Mouse (Mus musculus): ENCODE results near the gene Efna3. TPM values are rescaled to one million over a fixed set of nuclear protein-coding genes. Genes with fewer than 3 reads are reported as not detected.

Efna3 gene
- polyA plus RNA-seq, 1 experiment from 2014 or later: 78.0 TPM

- Histone ChIP-seq H3K36me3 (ENCODE audit: control insufficient read depth, insufficient read depth, low read length) (no peaks in the 10 kb centered on the region), H3K4me1 (ENCODE audit: control insufficient read depth, insufficient read depth, low read depth, low read length) (0 out of 2 replicates have a peak, but pooled peaks cover 2% of the 10 kb centered on the region), H3K27ac (ENCODE audit: low read depth, low read length) (no peak overlapping the region), H3K9me3 (ENCODE audit: control insufficient read depth, low read length) (no peaks in the 10 kb centered on the region), H3K27me3 (replicated peaks; ENCODE audit: control insufficient read depth, insufficient read depth, low read length) (no peaks in the 10 kb centered on the region; the same call in 1 of the 2 replicates), H3K4me3 (ENCODE audit: low read length) (no peak overlapping the region), H3K9ac (ENCODE audit: low read depth, low read length) (no peak overlapping the region), H3K4me2 (ENCODE audit: low read length) (no peak overlapping the region)
- no peak for ATAC-seq
- 81% methylated on average over 11 of the region's 11 CpGs for WGBS
These were observed 25.9 kb downstream of the Efna3 start for GRCm38 (mm10) chr3:89296761-89297396.

DNA sequence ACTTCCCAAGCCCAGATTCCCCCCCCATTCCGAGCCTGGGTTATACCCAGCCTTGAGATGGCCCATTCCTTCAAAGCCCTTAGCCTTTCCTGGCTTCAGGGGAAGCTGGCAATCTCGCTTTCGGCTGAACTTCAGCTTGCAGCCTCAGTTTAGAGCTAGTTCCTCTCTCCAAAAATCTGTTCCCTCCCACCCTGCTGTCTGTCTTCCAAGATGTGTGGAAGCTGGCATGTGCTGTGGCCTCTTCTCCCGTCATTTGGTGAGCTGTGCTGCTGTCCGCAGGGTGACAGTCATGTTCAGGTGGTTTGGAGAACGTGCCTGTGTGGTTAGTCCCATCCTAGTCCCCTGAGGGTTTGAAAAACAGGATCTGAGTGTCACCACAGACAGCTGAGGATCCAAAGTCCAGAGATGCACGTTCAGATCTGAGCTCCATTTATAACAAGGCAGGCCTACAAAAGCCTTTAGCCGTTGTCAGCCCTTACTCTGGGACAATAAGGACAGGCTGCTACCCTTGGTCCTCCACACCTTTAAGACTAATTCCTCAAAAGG lies 27.0 kb downstream of the Efna3 start:
- Histone ChIP-seq H3K27me3 (replicated peaks; ENCODE audit: control insufficient read depth, insufficient read depth, low read length) (no peaks in the 10 kb centered on the region; the same call in 1 of the 2 replicates), H3K36me3 (ENCODE audit: control insufficient read depth, insufficient read depth, low read length) (no peaks in the 10 kb centered on the region), H3K4me2 (ENCODE audit: low read length) (no peak overlapping the region), H3K9me3 (ENCODE audit: control insufficient read depth, low read length) (no peaks in the 10 kb centered on the region), H3K4me3 (ENCODE audit: low read length) (no peak overlapping the region), H3K4me1 (ENCODE audit: control insufficient read depth, insufficient read depth, low read depth, low read length) (0 out of 2 replicates have a peak, but pooled peaks cover 2% of the 10 kb centered on the region), H3K9ac (ENCODE audit: low read depth, low read length) (no peak overlapping the region), H3K27ac (ENCODE audit: low read depth, low read length) (no peak overlapping the region)
- 75% methylated on average over 8 of the region's 8 CpGs for WGBS
- no peak for ATAC-seq

DNA sequence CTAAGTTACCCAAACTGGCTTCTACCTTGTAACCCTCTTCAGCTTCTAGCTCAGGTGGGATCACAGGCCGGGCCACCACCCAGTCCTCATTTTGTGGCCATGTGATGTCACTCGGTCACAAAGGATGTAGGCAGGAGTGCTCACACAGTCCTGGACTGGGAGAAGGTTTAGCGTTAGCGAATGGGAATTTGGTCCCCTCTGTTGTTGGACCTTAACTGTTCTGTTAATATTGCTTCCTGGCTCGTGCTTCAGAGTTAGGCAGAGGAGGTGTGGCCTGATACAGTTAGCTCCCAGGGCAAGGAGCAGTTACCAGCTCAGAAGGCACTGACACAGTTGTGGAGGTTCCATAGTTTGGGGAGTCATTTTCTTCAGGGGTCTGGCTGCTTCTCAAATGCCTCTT lies 28.6 kb downstream of the Efna3 start:
- Histone ChIP-seq H3K27ac (ENCODE audit: low read depth, low read length) (no peak overlapping the region), H3K9me3 (ENCODE audit: control insufficient read depth, low read length) (no peaks in the 10 kb centered on the region), H3K36me3 (ENCODE audit: control insufficient read depth, insufficient read depth, low read length) (no peaks in the 10 kb centered on the region), H3K9ac (ENCODE audit: low read depth, low read length) (no peak overlapping the region), H3K4me3 (ENCODE audit: low read length) (no peak overlapping the region), H3K4me2 (ENCODE audit: low read length) (no peak overlapping the region), H3K4me1 (ENCODE audit: control insufficient read depth, insufficient read depth, low read depth, low read length) (no peaks in the 10 kb centered on the region), H3K27me3 (replicated peaks; ENCODE audit: control insufficient read depth, insufficient read depth, low read length) (no peaks in the 10 kb centered on the region; the same call in 1 of the 2 replicates)
- 82% methylated on average over 5 of the region's 5 CpGs for WGBS
- ATAC-seq: no peak

- Histone ChIP-seq H3K4me2 (ENCODE audit: low read length) (no peak overlapping the region), H3K4me1 (ENCODE audit: control insufficient read depth, insufficient read depth, low read depth, low read length) (no peaks in the 10 kb centered on the region), H3K27me3 (replicated peaks; ENCODE audit: control insufficient read depth, insufficient read depth, low read length) (no peaks in the 10 kb centered on the region), H3K36me3 (ENCODE audit: control insufficient read depth, insufficient read depth, low read length) (no peaks in the 10 kb centered on the region), H3K4me3 (ENCODE audit: low read length) (no peak overlapping the region), H3K9me3 (ENCODE audit: control insufficient read depth, low read length) (no peaks in the 10 kb centered on the region), H3K27ac (ENCODE audit: low read depth, low read length) (no peak overlapping the region), H3K9ac (ENCODE audit: low read depth, low read length) (no peak overlapping the region)
- WGBS: 93% methylated on average over 11 of the region's 11 CpGs
- no peak for ATAC-seq
These were observed 29.4 kb downstream of the Efna3 start for GRCm38 (mm10) chr3:89293247-89293918.

DNA sequence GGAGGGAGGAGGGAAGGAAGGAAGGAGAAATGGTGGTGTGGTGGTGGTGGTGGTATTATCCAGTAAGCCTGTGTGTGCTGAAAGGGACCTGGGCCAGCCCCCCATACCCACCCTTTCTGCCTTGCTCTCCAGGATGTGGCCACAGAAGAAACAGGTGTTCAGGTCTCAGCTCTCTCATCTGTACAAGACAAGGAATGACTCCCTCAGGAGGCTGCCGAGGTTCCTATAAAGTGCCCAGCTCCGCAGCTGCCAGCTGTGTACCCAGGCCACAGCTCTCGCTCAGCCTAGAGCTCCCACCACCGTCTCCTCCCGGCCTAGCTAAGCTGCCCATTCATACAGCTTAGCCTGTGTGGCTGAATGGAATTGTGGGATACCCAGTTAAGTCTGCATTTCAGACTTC lies 30.5 kb downstream of the Efna3 start:
- no peaks in the 10 kb centered on the region for H3K36me3 ChIP-seq (ENCODE audit: control insufficient read depth, insufficient read depth, low read length)
- ATAC-seq: no peak
- no peaks in the 10 kb centered on the region for H3K27me3 ChIP-seq (replicated peaks; ENCODE audit: control insufficient read depth, insufficient read depth, low read length)
- H3K27ac ChIP-seq (ENCODE audit: low read depth, low read length): no peak overlapping the region
- no peak overlapping the region for H3K4me2 ChIP-seq (ENCODE audit: low read length)
- 65% methylated on average over 5 of the region's 5 CpGs for WGBS
- H3K4me1 ChIP-seq (ENCODE audit: control insufficient read depth, insufficient read depth, low read depth, low read length): no peaks in the 10 kb centered on the region
- H3K9me3 ChIP-seq (ENCODE audit: control insufficient read depth, low read length): no peaks in the 10 kb centered on the region
- H3K9ac ChIP-seq (ENCODE audit: low read depth, low read length): no peak overlapping the region
- no peak overlapping the region for H3K4me3 ChIP-seq (ENCODE audit: low read length)

- H3K9ac ChIP-seq (ENCODE audit: low read depth, low read length): no peak overlapping the region
- H3K4me1 ChIP-seq (ENCODE audit: control insufficient read depth, insufficient read depth, low read depth, low read length): no peaks in the 10 kb centered on the region
- no peak overlapping the region for H3K27ac ChIP-seq (ENCODE audit: low read depth, low read length)
- H3K36me3 ChIP-seq (ENCODE audit: control insufficient read depth, insufficient read depth, low read length): no peaks in the 10 kb centered on the region
- H3K27me3 ChIP-seq (replicated peaks; ENCODE audit: control insufficient read depth, insufficient read depth, low read length): no peaks in the 10 kb centered on the region
- no peak for ATAC-seq
- H3K4me2 ChIP-seq (ENCODE audit: low read length): no peak overlapping the region
- 74% methylated on average over 10 of the region's 10 CpGs for WGBS
- H3K4me3 ChIP-seq (ENCODE audit: low read length): no peak overlapping the region
- no peaks in the 10 kb centered on the region for H3K9me3 ChIP-seq (ENCODE audit: control insufficient read depth, low read length)
These were observed 30.9 kb downstream of the Efna3 start for GRCm38 (mm10) chr3:89291874-89292273.

- no peaks in the 10 kb centered on the region for H3K4me1 ChIP-seq (ENCODE audit: control insufficient read depth, insufficient read depth, low read depth, low read length)
- H3K9ac ChIP-seq (ENCODE audit: low read depth, low read length): no peak overlapping the region
- no peak for ATAC-seq
- H3K4me3 ChIP-seq (ENCODE audit: low read length): no peak overlapping the region
- H3K27ac ChIP-seq (ENCODE audit: low read depth, low read length): no peak overlapping the region
- no peaks in the 10 kb centered on the region for H3K27me3 ChIP-seq (replicated peaks; ENCODE audit: control insufficient read depth, insufficient read depth, low read length)
- H3K4me2 ChIP-seq (ENCODE audit: low read length): no peak overlapping the region
- whole genome bisulfite sequencing: 46% methylated on average over 7 of the region's 7 CpGs
- no peaks in the 10 kb centered on the region for H3K9me3 ChIP-seq (ENCODE audit: control insufficient read depth, low read length)
- no peaks in the 10 kb centered on the region for H3K36me3 ChIP-seq (ENCODE audit: control insufficient read depth, insufficient read depth, low read length)
These were observed 34.2 kb downstream of the Efna3 start for GRCm38 (mm10) chr3:89288503-89288928.

GRCm38 (mm10) chr3:89287286-89287685 lies 35.5 kb downstream of the Efna3 start:
- H3K36me3 ChIP-seq (ENCODE audit: control insufficient read depth, insufficient read depth, low read length): no peaks in the 10 kb centered on the region
- H3K4me3 ChIP-seq (ENCODE audit: low read length): no peak overlapping the region
- H3K4me2 ChIP-seq (ENCODE audit: low read length): no peak overlapping the region
- no peaks in the 10 kb centered on the region for H3K4me1 ChIP-seq (ENCODE audit: control insufficient read depth, insufficient read depth, low read depth, low read length)
- no peaks in the 10 kb centered on the region for H3K27me3 ChIP-seq (replicated peaks; ENCODE audit: control insufficient read depth, insufficient read depth, low read length)
- H3K27ac ChIP-seq (ENCODE audit: low read depth, low read length): no peak overlapping the region
- WGBS: 67% methylated on average over 5 of the region's 5 CpGs
- no peak overlapping the region for H3K9ac ChIP-seq (ENCODE audit: low read depth, low read length)
- no peaks in the 10 kb centered on the region for H3K9me3 ChIP-seq (ENCODE audit: control insufficient read depth, low read length)
- no peak for ATAC-seq

GRCm38 (mm10) chr3:89285526-89285925 lies 37.2 kb downstream of the Efna3 start:
- ATAC-seq: no peak
- H3K4me1 ChIP-seq (ENCODE audit: control insufficient read depth, insufficient read depth, low read depth, low read length): peaks cover 10% of the 10 kb centered on the region
- H3K9ac ChIP-seq (ENCODE audit: low read depth, low read length): no peak overlapping the region
- H3K27ac ChIP-seq (ENCODE audit: low read depth, low read length): no peak overlapping the region
- no peak overlapping the region for H3K4me2 ChIP-seq (ENCODE audit: low read length)
- H3K4me3 ChIP-seq (ENCODE audit: low read length): no peak overlapping the region
- 19% methylated on average over 2 of the region's 2 CpGs for WGBS
- no peaks in the 10 kb centered on the region for H3K27me3 ChIP-seq (replicated peaks; ENCODE audit: control insufficient read depth, insufficient read depth, low read length)
- no peaks in the 10 kb centered on the region for H3K36me3 ChIP-seq (ENCODE audit: control insufficient read depth, insufficient read depth, low read length)
- H3K9me3 ChIP-seq (ENCODE audit: control insufficient read depth, low read length): no peaks in the 10 kb centered on the region
